Mouse (Mus musculus) cerebellum, adult 11-12 months (tissue): Measurements from ENCODE around the gene Hes7.

Experiments
- DNase-seq: peaks from one replicate; pipeline ENCODE4 v3.0.0; 2022

Gene Hes7

GRCm38 (mm10) chr11:69088103-69088855 is 31.9 kb upstream of the Hes7 start, which contains the start of gene Vamp2:
Gene Vamp2 (plus strand): TSS chr11:69088490.
- peak; percentile 95 for DNase-seq

GRCm38 (mm10) chr11:69088856-69089615 is 31.2 kb upstream of the Hes7 start:
- DNase-seq = peak; percentile 74

DNA sequence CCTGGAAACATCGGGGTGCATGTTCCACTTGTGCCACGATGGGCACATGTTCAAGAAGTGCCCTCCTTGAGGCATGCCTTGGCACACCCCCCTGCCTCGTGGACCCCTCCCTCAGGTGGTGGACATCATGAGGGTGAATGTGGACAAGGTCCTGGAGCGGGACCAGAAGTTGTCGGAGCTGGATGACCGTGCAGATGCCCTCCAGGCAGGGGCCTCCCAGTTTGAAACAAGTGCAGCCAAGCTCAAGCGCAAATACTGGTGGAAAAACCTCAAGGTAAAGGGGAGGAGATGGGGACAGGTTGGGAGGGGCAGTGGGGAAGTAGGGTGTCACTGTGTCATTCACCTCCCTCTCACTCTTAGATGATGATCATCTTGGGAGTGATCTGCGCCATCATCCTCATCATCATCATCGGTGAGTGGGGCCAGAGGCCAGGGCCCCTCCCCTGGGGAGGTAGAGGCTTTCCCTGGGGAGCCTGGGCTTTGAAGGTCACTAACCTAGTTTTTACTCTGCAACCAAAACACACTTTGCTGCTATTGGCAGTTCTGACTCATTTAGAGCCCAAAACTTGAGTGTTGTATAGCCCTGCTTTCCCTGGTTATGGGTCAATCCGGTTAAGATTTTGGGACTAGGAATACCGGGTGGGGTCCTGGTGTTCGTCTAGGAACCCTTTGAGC is 30.5 kb upstream of the Hes7 start:
- peak; percentile 80 for DNase-seq

DNA sequence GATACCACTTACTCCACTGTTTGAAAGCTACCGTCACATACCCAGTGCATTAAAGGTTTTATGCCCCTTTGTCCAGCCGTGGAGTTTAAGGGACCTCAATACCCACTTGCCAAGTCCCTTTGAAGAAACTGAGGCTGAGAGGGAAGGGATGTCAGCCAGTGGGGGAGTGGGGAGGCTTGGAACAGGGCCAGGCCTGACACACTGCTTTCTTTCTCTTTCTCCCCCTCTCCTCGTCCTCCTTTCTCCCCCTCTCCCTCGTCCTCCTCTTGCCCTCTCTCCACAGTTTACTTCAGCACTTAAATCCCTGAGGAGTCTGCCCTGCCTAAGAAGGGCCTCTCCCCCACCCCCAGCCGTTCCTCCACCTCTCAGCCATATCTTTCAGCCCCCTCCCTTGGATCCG is 29.8 kb upstream of the Hes7 start:
- DNase-seq = peak; percentile 56

DNA sequence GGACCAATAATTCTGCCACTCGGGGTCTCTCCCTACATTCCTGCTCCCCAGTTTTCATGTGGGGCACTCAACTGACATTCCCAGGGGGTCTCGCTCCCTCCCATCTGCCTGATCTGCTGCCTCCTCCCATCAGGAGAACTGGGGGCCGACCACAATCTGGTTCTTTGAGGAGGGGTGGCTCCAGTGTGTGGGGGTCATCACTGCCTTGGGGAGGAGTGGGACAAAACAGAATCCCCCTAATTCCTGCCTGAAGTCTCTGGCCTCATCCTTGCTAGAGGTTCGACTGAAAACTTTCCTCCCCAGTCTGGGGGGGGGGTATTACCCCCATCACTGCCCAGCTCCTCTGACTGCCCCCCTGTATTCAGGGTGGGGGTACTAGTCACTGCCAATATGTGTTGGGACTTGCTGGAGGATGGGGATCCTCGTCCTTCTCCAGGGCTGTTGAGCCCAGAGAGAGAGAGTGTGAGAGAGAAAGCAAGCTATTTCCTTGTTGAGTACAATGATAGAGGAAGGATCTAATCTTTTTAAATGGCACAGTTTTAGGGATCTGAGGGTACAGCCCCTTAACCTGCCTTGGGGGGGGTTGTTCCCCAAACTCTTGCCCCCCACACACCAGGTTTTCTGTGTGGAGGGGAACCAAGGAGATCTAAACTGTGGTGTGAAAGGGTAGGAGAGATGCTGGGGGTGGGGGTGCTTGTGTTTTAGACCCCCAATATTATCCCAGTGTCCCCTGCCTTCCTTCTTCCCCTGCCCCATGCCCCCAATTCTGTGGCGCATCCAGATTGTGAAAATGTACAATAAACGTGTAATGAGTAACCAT is 28.4 kb upstream of the Hes7 start:
- DNase-seq = peak; percentile 69

GRCm38 (mm10) chr11:69092386-69092751 is 27.8 kb upstream of the Hes7 start:
- peak; percentile 85 for DNase-seq

GRCm38 (mm10) chr11:69092871-69093270 is 27.3 kb upstream of the Hes7 start:
- peak; percentile 46 for DNase-seq

GRCm38 (mm10) chr11:69093856-69094255 is 26.3 kb upstream of the Hes7 start:
- DNase-seq = peak; percentile 61

DNA sequence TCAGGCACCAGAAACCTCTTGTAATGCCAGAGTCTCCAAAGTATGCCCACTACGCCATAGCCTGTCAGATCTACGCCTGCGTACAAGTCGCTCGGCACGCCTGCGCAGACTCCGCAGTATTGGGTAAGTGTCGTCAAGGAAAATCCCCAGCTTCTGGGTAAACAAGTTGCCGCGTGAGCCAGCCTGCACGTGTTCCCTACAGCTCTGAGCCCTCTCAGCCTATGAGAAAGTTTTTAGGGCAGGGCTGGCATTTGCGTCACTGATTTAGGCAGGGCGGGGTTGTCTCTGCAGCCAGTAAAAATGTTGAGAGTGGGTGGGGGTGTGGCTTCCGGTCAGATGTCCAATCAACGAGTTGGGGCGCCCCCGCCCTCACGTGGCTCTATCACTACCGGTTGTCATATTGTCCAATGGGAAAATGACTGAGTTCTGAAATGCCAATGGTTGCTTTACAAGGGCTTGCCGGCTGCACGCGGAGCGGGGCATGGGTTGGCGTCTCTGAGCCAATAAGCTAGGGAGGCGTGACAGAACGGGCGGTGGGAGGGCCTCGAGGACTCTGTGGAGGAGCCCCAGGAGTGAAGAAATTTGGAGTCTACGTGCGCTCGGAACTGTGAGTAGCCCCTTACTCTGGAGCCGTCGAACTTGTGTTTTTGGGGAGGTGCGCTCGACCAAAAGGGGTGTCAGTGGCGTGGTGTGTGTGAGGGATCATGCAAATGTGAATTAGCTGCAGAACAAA is 25.3 kb upstream of the Hes7 start, which contains the start of gene Per1:
Gene Per1 (plus strand): TSS at position 521 of the 733 bp plus-strand sequence.
- peak; percentile 100 for DNase-seq

DNA sequence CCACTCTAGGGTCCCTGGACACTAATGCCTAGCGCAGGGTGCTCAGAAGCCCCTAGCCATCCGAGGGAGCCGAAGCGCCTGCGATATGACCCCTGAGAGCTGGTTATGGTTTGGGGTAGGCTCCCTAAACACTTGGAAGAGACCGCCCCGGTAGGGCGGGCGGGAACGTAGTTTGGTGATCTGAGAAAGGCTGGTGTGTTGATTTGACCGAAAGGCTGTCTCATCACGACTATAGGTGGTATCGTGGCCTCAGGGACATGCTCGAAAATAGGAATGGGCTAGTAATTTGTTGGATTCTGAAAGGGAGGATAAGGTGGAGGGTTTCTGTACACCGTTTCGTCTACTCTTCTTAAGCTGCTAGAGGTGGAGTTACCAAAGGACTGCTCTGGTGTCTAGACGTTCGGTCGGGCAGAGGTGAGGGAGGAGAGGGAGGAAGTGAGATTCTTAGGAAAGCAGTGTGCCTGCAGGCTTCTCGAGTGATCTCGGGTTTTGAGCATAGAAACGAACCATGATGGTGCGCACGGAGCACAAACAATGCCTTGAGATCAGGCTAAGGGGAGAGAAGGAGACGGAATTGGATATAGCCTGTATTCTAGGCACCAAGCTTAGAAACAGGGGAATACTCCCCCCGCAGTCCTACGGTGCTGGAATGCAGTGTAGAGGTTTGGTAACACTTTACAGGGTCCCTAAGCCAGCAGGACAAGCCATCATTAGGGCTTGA is 24.5 kb upstream of the Hes7 start:
- peak; percentile 51 for DNase-seq

DNA sequence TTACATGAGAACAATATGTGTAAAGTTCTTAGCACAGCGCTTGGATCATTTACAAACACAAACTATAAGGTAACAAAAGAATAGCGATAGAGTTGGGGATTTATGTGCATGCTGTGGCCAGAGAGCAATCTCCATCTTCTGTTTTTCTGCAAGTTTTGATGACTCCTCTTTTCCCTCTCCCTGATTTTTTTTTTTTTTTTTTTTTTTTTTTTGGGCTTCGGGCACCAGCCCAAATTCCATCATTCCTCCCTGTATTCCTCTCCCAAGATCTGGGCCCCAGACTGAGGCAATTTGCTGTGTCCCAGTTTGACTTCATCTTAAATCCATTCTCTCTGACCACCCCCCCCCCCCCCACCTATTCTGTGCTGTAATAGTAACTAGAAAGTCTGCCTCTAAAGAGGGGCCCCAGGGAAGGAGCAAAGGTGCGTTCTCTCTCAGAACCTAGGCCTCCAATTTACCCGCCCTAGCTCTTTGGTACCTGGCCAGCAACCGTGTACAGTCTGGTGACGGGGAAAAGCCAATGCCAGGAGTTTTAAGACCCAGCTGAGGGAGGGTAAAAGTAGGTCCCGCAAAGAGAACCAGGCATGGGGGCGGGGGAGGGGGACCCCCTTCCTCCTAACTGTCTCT is 23.7 kb upstream of the Hes7 start:
- no peak for DNase-seq

DNA sequence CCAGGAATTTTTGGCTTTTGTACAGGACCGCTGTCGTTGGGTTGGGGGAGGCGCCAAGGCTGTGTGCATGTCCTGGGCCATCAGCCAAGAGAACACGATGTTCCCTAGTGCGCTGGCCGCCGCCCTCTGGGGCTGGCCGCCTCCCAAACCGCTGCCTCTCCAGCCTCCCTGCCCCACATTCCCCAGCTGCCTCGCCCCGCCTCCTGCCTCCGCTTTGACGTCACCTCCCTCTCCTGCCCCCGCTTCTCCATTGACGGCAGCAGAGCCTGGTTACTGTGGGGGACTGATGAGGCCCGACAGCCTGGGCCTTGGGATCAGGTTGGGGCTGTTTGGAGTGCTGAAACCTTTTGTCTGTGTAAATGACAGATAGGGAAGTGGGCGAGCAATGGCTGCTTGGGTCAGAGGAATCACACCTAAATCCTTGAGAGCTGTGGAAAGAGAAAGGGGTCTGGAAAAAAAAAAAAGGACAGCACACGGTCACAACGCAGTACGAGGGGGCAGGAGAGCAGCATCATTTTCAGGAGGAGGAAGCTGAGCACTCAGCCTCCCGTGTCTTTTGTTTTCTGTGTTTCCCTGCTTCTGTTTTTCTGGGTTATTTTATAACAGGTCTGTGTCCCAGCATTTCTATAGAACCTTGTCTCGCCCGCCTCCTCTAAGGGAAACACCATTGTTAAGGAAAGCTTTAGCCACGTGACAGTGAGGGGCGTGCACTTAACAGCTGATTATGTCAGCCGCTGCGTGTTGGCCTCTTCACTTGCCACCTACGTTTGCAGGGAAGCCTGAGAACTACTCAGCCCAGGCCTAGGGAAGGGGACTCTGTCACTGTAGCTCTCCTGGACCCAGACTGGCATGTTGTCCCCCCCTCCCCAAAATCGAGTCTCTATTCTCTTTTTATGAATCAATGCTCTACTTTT is 23.0 kb upstream of the Hes7 start:
- DNase-seq = peak; percentile 92

GRCm38 (mm10) chr11:69098039-69098761 is 22.0 kb upstream of the Hes7 start:
- DNase-seq = peak; percentile 61

GRCm38 (mm10) chr11:69098762-69099091 is 21.5 kb upstream of the Hes7 start:
- peak; percentile 99 for DNase-seq

- DNase-seq = peak; percentile 88
Measured at GRCm38 (mm10) chr11:69099177-69099914, 20.9 kb upstream of the Hes7 start.

GRCm38 (mm10) chr11:69099915-69100345 is 20.3 kb upstream of the Hes7 start:
- DNase-seq = peak; percentile 93

- DNase-seq = peak; percentile 74
Measured at GRCm38 (mm10) chr11:69100639-69101360, 19.4 kb upstream of the Hes7 start.
